Mouse (Mus musculus) lung, embryonic 14.5 days (tissue): ENCODE results near the gene Mfsd4a. TPM values are rescaled to one million over a fixed set of nuclear protein-coding genes. Genes with fewer than 3 reads are reported as not detected.

ENCODE experiments used
- ATAC-seq: fragments of 200-750 bp; cut with Nextera tagmentation; 2 replicates; pipeline ENCODE4 v1.8.0; 2017; ENCODE audit warnings: mild to moderate bottlenecking, moderate TSS enrichment, moderate library complexity; ENCODE audit not compliant: insufficient read depth
- DNase-seq: peaks from one replicate; pipeline ENCODE4 v3.0.0-alpha.2; 2015
- H3K27ac ChIP-seq: fragments of 300-500 bp; sonication (generic); 2 replicates; pipeline ENCODE4 v1.5.1; 2014; ENCODE audit warnings: low read depth, mild to moderate bottlenecking, moderate library complexity
- H3K27me3 ChIP-seq: fragments of 300-500 bp; sonication (generic); 2 replicates; pipeline ENCODE4 v1.6.1; 2014; ENCODE audit warnings: low read length, control low read depth; ENCODE audit not compliant: insufficient read depth
- H3K36me3 ChIP-seq: fragments of 300-500 bp; sonication (generic); 2 replicates; pipeline ENCODE4 v1.6.1; 2014; ENCODE audit warnings: control low read depth; ENCODE audit not compliant: insufficient read depth
- H3K4me1 ChIP-seq: fragments of 300-500 bp; sonication (generic); 2 replicates; pipeline ENCODE4 v1.6.1; 2014; ENCODE audit warnings: antibody characterized with exemption, control low read depth; ENCODE audit not compliant: insufficient read depth
- H3K4me2 ChIP-seq: fragments of 300-500 bp; sonication (generic); 2 replicates; pipeline ENCODE4 v1.6.1; 2014; ENCODE audit warnings: mild to moderate bottlenecking
- H3K4me3 ChIP-seq: fragments of 300-500 bp; sonication (generic); 2 replicates; pipeline ENCODE4 v1.5.1; 2014; ENCODE audit warnings: low read depth, low read length
- H3K9ac ChIP-seq: fragments of 300-500 bp; sonication (generic); 2 replicates; pipeline ENCODE4 v1.6.1; 2014
- H3K9me3 ChIP-seq: fragments of 300-500 bp; sonication (generic); 2 replicates; pipeline ENCODE4 v1.6.1; 2016; ENCODE audit warnings: low read depth, low read length, control low read depth
- CTCF ChIP-seq: IDR thresholded peaks from 2 replicates; pipeline ENCODE4 v1.5.1; 2016; ENCODE audit warnings: antibody characterized with exemption, low read depth
- WGBS: fragments of 180-500 bp; shearing (Covaris S2); extraction: QIAGEN DNeasy Blood & Tissue Kit; methylation state at CpG from one replicate; pipeline ENCODE4 v1.1.7; 2014; 5-methylcytosine and 5-hydroxymethylcytosine counted together
- polyA plus RNA-seq: library from polyadenylated mRNA; unstranded; fragments of >200 nt; fragmentation: Nextera tagmentation; extraction: Ambion mirVana; gene quantifications from 2 replicates; pipeline ENCODE4 v1.2.1, GENCODE M21; 2014

Mfsd4a gene
- polyA plus RNA-seq, 1 experiment from 2014 or later, result 23.8 TPM

- Histone ChIP-seq H3K9me3 (no peaks in the 10 kb centered on the region), H3K9ac (no peak overlapping the region), H3K4me2 (no peak overlapping the region), H3K36me3 (no peaks in the 10 kb centered on the region), H3K27me3 (no peaks in the 10 kb centered on the region), H3K4me3 (no peak overlapping the region), H3K4me1 (no peaks in the 10 kb centered on the region), H3K27ac (no peak overlapping the region)
- ATAC-seq, result peak; percentile 50; the same call in 1 of the 2 replicates
- peak; percentile 97 for TF ChIP-seq CTCF
- DNase-seq, result peak; percentile 86
- WGBS, result 9% methylated on average over 5 of the region's 5 CpGs
Observed at GRCm38 (mm10) chr1:131982907-131983306, 85.0 kb downstream of the Mfsd4a start.

DNA sequence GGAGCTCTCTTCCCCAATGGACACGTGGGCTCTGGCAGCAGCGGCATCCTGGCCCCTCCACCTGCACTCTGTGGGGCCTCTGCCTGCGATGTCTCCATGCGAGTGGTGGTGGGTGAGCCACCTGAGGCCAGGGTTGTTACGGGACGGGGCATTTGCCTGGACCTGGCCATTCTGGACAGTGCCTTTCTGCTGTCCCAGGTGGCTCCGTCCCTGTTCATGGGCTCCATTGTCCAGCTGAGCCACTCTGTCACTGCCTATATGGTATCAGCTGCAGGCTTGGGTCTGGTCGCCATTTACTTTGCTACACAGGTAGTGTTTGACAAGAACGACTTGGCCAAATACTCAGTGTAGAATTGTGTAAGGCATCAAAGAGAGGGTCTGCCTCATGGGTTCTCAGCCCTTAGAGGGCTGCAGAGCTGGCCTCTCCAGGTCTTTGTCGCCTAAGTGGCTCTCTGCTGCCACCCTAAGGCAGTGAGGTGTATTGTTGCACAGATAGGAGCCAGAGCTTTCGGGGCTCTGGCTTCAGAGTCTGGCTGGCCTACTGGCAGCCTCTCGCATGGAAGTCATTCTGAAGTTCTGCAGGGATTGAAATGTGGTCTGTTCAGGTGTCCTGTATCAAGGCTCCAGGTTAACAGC lies 86.4 kb downstream of the Mfsd4a start:
- H3K9me3 ChIP-seq, result no peaks in the 10 kb centered on the region
- H3K4me3 ChIP-seq, result no peak overlapping the region
- WGBS, result 51% methylated on average over 12 of the region's 12 CpGs
- no peaks in the 10 kb centered on the region for H3K36me3 ChIP-seq
- DNase-seq, result peak; percentile 91
- H3K27ac ChIP-seq, result no peak overlapping the region
- TF ChIP-seq CTCF, result peak; percentile 88
- no peak overlapping the region for H3K4me2 ChIP-seq
- H3K9ac ChIP-seq, result no peak overlapping the region
- H3K4me1 ChIP-seq, result no peaks in the 10 kb centered on the region
- ATAC-seq, result peak; percentile 61; the same call in 1 of the 2 replicates
- H3K27me3 ChIP-seq, result no peaks in the 10 kb centered on the region

- Histone ChIP-seq H3K4me3 (no peak overlapping the region), H3K27me3 (no peaks in the 10 kb centered on the region), H3K27ac (no peak overlapping the region), H3K4me2 (no peak overlapping the region), H3K36me3 (no peaks in the 10 kb centered on the region), H3K9me3 (no peaks in the 10 kb centered on the region), H3K9ac (no peak overlapping the region), H3K4me1 (no peaks in the 10 kb centered on the region)
- WGBS, result 50% methylated on average over 2 of the region's 2 CpGs
- no peak for TF ChIP-seq CTCF
- no peak for ATAC-seq
- DNase-seq, result no peak
Observed at GRCm38 (mm10) chr1:131980471-131980870, 87.4 kb downstream of the Mfsd4a start.

- no peak for TF ChIP-seq CTCF
- Histone ChIP-seq H3K9me3 (no peaks in the 10 kb centered on the region), H3K27me3 (no peaks in the 10 kb centered on the region), H3K4me2 (no peak overlapping the region), H3K4me1 (0 out of 2 replicates have a peak, but pooled peaks cover 7% of the 10 kb centered on the region), H3K36me3 (no peaks in the 10 kb centered on the region), H3K27ac (no peak overlapping the region), H3K9ac (no peak overlapping the region), H3K4me3 (no peak overlapping the region)
- no peak for DNase-seq
- WGBS, result 78% methylated on average over 5 of the region's 5 CpGs
- no peak for ATAC-seq
Observed at GRCm38 (mm10) chr1:131976886-131977285, 91.0 kb downstream of the Mfsd4a start.

DNA sequence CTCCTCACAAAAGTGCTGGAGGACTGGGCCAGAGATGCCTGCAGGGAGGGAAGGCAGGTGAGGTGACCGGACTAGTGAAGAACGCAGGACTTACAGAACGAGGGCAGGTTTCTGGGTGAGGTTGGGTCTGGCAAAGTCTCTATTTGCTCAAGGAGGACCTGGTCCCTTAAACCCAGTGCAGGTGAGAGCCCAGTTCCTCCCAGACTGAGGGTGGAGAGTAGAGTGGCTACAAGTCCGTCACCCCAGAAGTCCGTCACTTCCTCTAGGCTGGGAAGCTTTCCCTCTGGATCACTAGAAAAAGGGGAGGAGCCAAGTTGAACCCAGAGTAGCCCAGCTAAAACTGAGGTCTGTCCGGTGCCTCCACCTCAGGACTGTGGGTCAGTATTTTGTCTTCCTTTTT lies 93.9 kb downstream of the Mfsd4a start:
- DNase-seq (no peak), ATAC-seq (no peak)
- no peak overlapping the region for H3K9ac ChIP-seq
- no peaks in the 10 kb centered on the region for H3K27me3 ChIP-seq
- H3K4me1 ChIP-seq, result 0 out of 2 replicates have a peak, but pooled peaks cover 10% of the 10 kb centered on the region
- WGBS, result 63% methylated on average over 6 of the region's 6 CpGs
- H3K4me3 ChIP-seq, result no peak overlapping the region
- no peak overlapping the region for H3K4me2 ChIP-seq
- no peak for TF ChIP-seq CTCF
- H3K9me3 ChIP-seq, result no peaks in the 10 kb centered on the region
- H3K36me3 ChIP-seq, result no peaks in the 10 kb centered on the region
- no peak overlapping the region for H3K27ac ChIP-seq

Other genes starting within 250 kb of the Mfsd4a start
- gene Slc41a1, start 240.6 kb downstream of the Mfsd4a start, polyA plus RNA-seq, result 10.3 and 11.4 TPM in 2 replicates
- gene Rab29, start 200.8 kb downstream of the Mfsd4a start, polyA plus RNA-seq, result 13.8 and 14.6 TPM in 2 replicates
- gene Nucks1, start 157.5 kb downstream of the Mfsd4a start, polyA plus RNA-seq, result 64.9 and 66.1 TPM in 2 replicates
- gene Slc45a3, start 105.1 kb downstream of the Mfsd4a start, polyA plus RNA-seq, result 1.8 and 2.2 TPM in 2 replicates
- gene Elk4, start 60.5 kb downstream of the Mfsd4a start, polyA plus RNA-seq, result 35.7 and 41.3 TPM in 2 replicates
- gene Cdk18, start 71.6 kb upstream of the Mfsd4a start, polyA plus RNA-seq, result 7.3 and 8.0 TPM in 2 replicates
- 1.9 and 3.1 TPM in 2 replicates for gene Lemd1, start 123.4 kb upstream of the Mfsd4a start, polyA plus RNA-seq
- 0.78 and 1.0 TPM in 2 replicates for gene AC124108.1, start 123.4 kb upstream of the Mfsd4a start, polyA plus RNA-seq
- gene Gm10188, start 161.7 kb upstream of the Mfsd4a start, polyA plus RNA-seq, result not detected in 2 replicates
- gene Klhdc8a, start 230.6 kb upstream of the Mfsd4a start, polyA plus RNA-seq, result 0.46 and 0.54 TPM in 2 replicates
- gene Nuak2, start 248.1 kb upstream of the Mfsd4a start, polyA plus RNA-seq, result 13.5 and 15.4 TPM in 2 replicates